Mouse (Mus musculus): ENCODE results near the gene Birc5. TPM values are rescaled to one million over a fixed set of nuclear protein-coding genes. Genes with fewer than 3 reads are reported as not detected.

Gene Birc5
- polyA plus RNA-seq, 1 experiment from 2014 or later = 307 TPM

- WGBS = 51% methylated on average over 2 of the region's 2 CpGs
- no peaks in the 10 kb centered on the region for H3K9me3 ChIP-seq
- peaks cover 47% of the 10 kb centered on the region for H3K27me3 ChIP-seq
- no peak overlapping the region for H3K4me3 ChIP-seq
- no peak overlapping the region for H3K27ac ChIP-seq
- no peaks in the 10 kb centered on the region for H3K36me3 ChIP-seq
- H3K4me2 ChIP-seq (replicated peaks) = no peak overlapping the region
- peaks cover 11% of the 10 kb centered on the region for H3K4me1 ChIP-seq
- H3K9ac ChIP-seq = no peak overlapping the region
- ATAC-seq (ENCODE audit: low FRiP score, low read depth) = no peak
Measured at GRCm38 (mm10) chr11:117864805-117865204, 15.8 kb downstream of the Birc5 start.

- ATAC-seq (ENCODE audit: low FRiP score, low read depth) = no peak
- Histone ChIP-seq H3K4me1 (peaks cover 9% of the 10 kb centered on the region; the same call in 1 of the 2 replicates), H3K36me3 (no peaks in the 10 kb centered on the region), H3K4me3 (no peak overlapping the region), H3K9me3 (no peaks in the 10 kb centered on the region), H3K9ac (0 out of 2 replicates have a peak overlapping the region, but pooled peaks have one; percentile 4), H3K27me3 (peaks cover 35% of the 10 kb centered on the region), H3K4me2 (replicated peaks) (no peak overlapping the region), H3K27ac (no peak overlapping the region)
- 50% methylated on average over 6 of the region's 6 CpGs for WGBS
Measured at GRCm38 (mm10) chr11:117865988-117866387, 16.9 kb downstream of the Birc5 start.

- Histone ChIP-seq H3K4me2 (replicated peaks) (peak overlapping the region; percentile 32), H3K9me3 (no peaks in the 10 kb centered on the region), H3K27me3 (no peaks in the 10 kb centered on the region), H3K9ac (no peak overlapping the region), H3K4me1 (peaks cover 21% of the 10 kb centered on the region), H3K27ac (no peak overlapping the region), H3K36me3 (no peaks in the 10 kb centered on the region), H3K4me3 (no peak overlapping the region)
- 38% methylated on average over 12 of the region's 12 CpGs for WGBS
- ATAC-seq (ENCODE audit: low FRiP score, low read depth) = no peak
Measured at GRCm38 (mm10) chr11:117870688-117871365, 21.8 kb downstream of the Birc5 start.

- no peak for ATAC-seq (ENCODE audit: low FRiP score, low read depth)
- no peak overlapping the region for H3K9ac ChIP-seq
- H3K4me1 ChIP-seq = peaks cover 18% of the 10 kb centered on the region
- no peak overlapping the region for H3K4me2 ChIP-seq (replicated peaks)
- H3K27ac ChIP-seq = no peak overlapping the region
- no peaks in the 10 kb centered on the region for H3K36me3 ChIP-seq
- no peaks in the 10 kb centered on the region for H3K9me3 ChIP-seq
- no peaks in the 10 kb centered on the region for H3K27me3 ChIP-seq
- WGBS = 64% methylated on average over 5 of the region's 5 CpGs
- no peak overlapping the region for H3K4me3 ChIP-seq
Measured at GRCm38 (mm10) chr11:117871376-117871775, 22.3 kb downstream of the Birc5 start.

GRCm38 (mm10) chr11:117871911-117872584, 23.0 kb downstream of the Birc5 start:
- 60% methylated on average over 12 of the region's 12 CpGs for WGBS
- Histone ChIP-seq H3K27ac (no peak overlapping the region), H3K4me2 (replicated peaks) (peak overlapping the region; percentile 94), H3K4me3 (no peak overlapping the region), H3K9me3 (no peaks in the 10 kb centered on the region), H3K4me1 (peaks cover 18% of the 10 kb centered on the region), H3K27me3 (no peaks in the 10 kb centered on the region), H3K9ac (no peak overlapping the region), H3K36me3 (no peaks in the 10 kb centered on the region)
- no peak for ATAC-seq (ENCODE audit: low FRiP score, low read depth)

GRCm38 (mm10) chr11:117872861-117873608, 24.0 kb downstream of the Birc5 start, which contains the start of gene Tha1:
Gene Tha1 (minus strand): TSS chr11:117873481.
- Histone ChIP-seq H3K27ac (no peak within 1 kb of the TSS), H3K9ac (peak within 1 kb of the TSS; percentile 69), H3K27me3 (no peaks in the 10 kb centered on the region), H3K4me3 (peak within 1 kb of the TSS; percentile 66), H3K36me3 (no peaks in the 10 kb centered on the region), H3K4me2 (replicated peaks) (peak within 1 kb of the TSS; percentile 94), H3K4me1 (peaks cover 19% of the 10 kb centered on the region), H3K9me3 (no peaks in the 10 kb centered on the region)
- peak; percentile 80 for ATAC-seq (ENCODE audit: low FRiP score, low read depth)
- WGBS = 2% methylated on average over 51 of the region's 51 CpGs

GRCm38 (mm10) chr11:117874419-117874818, 25.4 kb downstream of the Birc5 start:
- Histone ChIP-seq H3K4me1 (peaks cover 33% of the 10 kb centered on the region), H3K4me2 (replicated peaks) (no peak overlapping the region), H3K9me3 (no peaks in the 10 kb centered on the region), H3K9ac (no peak overlapping the region), H3K27me3 (no peaks in the 10 kb centered on the region), H3K4me3 (no peak overlapping the region), H3K27ac (no peak overlapping the region), H3K36me3 (no peaks in the 10 kb centered on the region)
- ATAC-seq (ENCODE audit: low FRiP score, low read depth) = no peak
- 59% methylated on average over 4 of the region's 4 CpGs for WGBS

GRCm38 (mm10) chr11:117875681-117876080, 26.6 kb downstream of the Birc5 start:
- no peaks in the 10 kb centered on the region for H3K9me3 ChIP-seq
- peaks cover 33% of the 10 kb centered on the region for H3K4me1 ChIP-seq
- H3K9ac ChIP-seq = no peak overlapping the region
- 50% methylated on average over 6 of the region's 6 CpGs for WGBS
- ATAC-seq (ENCODE audit: low FRiP score, low read depth) = no peak
- no peak overlapping the region for H3K4me2 ChIP-seq (replicated peaks)
- H3K4me3 ChIP-seq = no peak overlapping the region
- no peaks in the 10 kb centered on the region for H3K36me3 ChIP-seq
- H3K27ac ChIP-seq = no peak overlapping the region
- no peaks in the 10 kb centered on the region for H3K27me3 ChIP-seq

- Histone ChIP-seq H3K4me2 (replicated peaks) (peak overlapping the region; percentile 38), H3K4me1 (peaks cover 38% of the 10 kb centered on the region), H3K4me3 (no peak overlapping the region), H3K27ac (no peak overlapping the region), H3K9ac (0 out of 2 replicates have a peak overlapping the region, but pooled peaks have one; percentile 1), H3K27me3 (no peaks in the 10 kb centered on the region), H3K36me3 (no peaks in the 10 kb centered on the region), H3K9me3 (no peaks in the 10 kb centered on the region)
- WGBS = 27% methylated on average over 13 of the region's 13 CpGs
- peak; percentile 34; the same call in 1 of the 2 replicates for ATAC-seq (ENCODE audit: low FRiP score, low read depth)
Measured at GRCm38 (mm10) chr11:117877917-117878745, 29.1 kb downstream of the Birc5 start.

- Histone ChIP-seq H3K9ac (no peak overlapping the region), H3K27ac (no peak overlapping the region; the same call in 1 of the 2 replicates), H3K4me2 (replicated peaks) (peak overlapping the region; percentile 38), H3K4me1 (peaks cover 41% of the 10 kb centered on the region), H3K4me3 (no peak overlapping the region), H3K9me3 (no peaks in the 10 kb centered on the region), H3K27me3 (no peaks in the 10 kb centered on the region), H3K36me3 (no peaks in the 10 kb centered on the region)
- WGBS = 21% methylated on average over 8 of the region's 8 CpGs
- ATAC-seq (ENCODE audit: low FRiP score, low read depth) = no peak
Measured at GRCm38 (mm10) chr11:117878892-117879291, 29.8 kb downstream of the Birc5 start.

- Histone ChIP-seq H3K9ac (no peak overlapping the region), H3K36me3 (no peaks in the 10 kb centered on the region), H3K4me2 (replicated peaks) (no peak overlapping the region), H3K4me1 (peaks cover 48% of the 10 kb centered on the region), H3K27ac (no peak overlapping the region), H3K9me3 (no peaks in the 10 kb centered on the region), H3K27me3 (no peaks in the 10 kb centered on the region), H3K4me3 (no peak overlapping the region)
- WGBS = 71% methylated on average over 6 of the region's 6 CpGs
- ATAC-seq (ENCODE audit: low FRiP score, low read depth) = no peak
Measured at GRCm38 (mm10) chr11:117879676-117880075, 30.6 kb downstream of the Birc5 start.

Measured in limb, embryonic 13.5 days (tissue).